Mouse (Mus musculus) liver, embryonic 13.5 days (tissue): ENCODE data around the gene Bhlha9. TPM values are rescaled to one million over a fixed set of nuclear protein-coding genes. Genes with fewer than 3 reads are reported as not detected.
"Not testable (repeated sequence)": the region's sequence is repeated elsewhere in the genome, so short reads cannot be mapped to it uniquely, and the experiment has no call there.

Experiments
- ATAC-seq: fragments of 200-750 bp; cut with Nextera tagmentation; 2 replicates; pipeline ENCODE4 v1.8.0; 2017; ENCODE audit warnings: low read depth, mild to moderate bottlenecking, moderate number of reproducible peaks, moderate library complexity
- DNase-seq: peaks from one replicate; pipeline ENCODE4 v3.0.0; 2022
- H3K27ac ChIP-seq: fragments of 300-500 bp; sonication (generic); 2 replicates; pipeline ENCODE4 v1.5.1; 2015; ENCODE audit warnings: moderate library complexity, mild to moderate bottlenecking, inconsistent platforms
- H3K27me3 ChIP-seq: fragments of 300-500 bp; sonication (generic); 2 replicates; pipeline ENCODE4 v1.6.1; 2015; ENCODE audit warnings: mild to moderate bottlenecking, inconsistent platforms
- H3K36me3 ChIP-seq: fragments of 300-500 bp; sonication (generic); 2 replicates; pipeline ENCODE4 v1.6.1; 2015; ENCODE audit warnings: mild to moderate bottlenecking, inconsistent platforms
- H3K4me1 ChIP-seq: fragments of 300-500 bp; sonication (generic); replicated peaks from 2 replicates; pipeline ENCODE4 v1.6.1; 2015; ENCODE audit warnings: inconsistent platforms
- H3K4me2 ChIP-seq: fragments of 300-500 bp; sonication (generic); 2 replicates; pipeline ENCODE4 v1.6.1; 2015; ENCODE audit warnings: inconsistent platforms, mild to moderate bottlenecking, moderate library complexity
- H3K4me3 ChIP-seq: fragments of 300-500 bp; sonication (generic); replicated peaks from 2 replicates; pipeline ENCODE4 v1.5.1; 2015; ENCODE audit warnings: mild to moderate bottlenecking, inconsistent platforms
- H3K9ac ChIP-seq: fragments of 300-500 bp; sonication (generic); 2 replicates; pipeline ENCODE4 v1.6.1; 2015; ENCODE audit warnings: mild to moderate bottlenecking, inconsistent platforms
- H3K9me3 ChIP-seq: fragments of 300-500 bp; sonication (generic); replicated peaks from 2 replicates; pipeline ENCODE4 v1.6.1; 2016; ENCODE audit warnings: inconsistent platforms
- WGBS: fragments of 180-500 bp; shearing (Covaris S2); methylation state at CpG from one replicate; pipeline ENCODE4 v1.1.7; 2015; ENCODE audit not compliant: insufficient replicate concordance; 5-methylcytosine and 5-hydroxymethylcytosine counted together
- polyA plus RNA-seq: library from polyadenylated mRNA; unstranded; fragments of >200 nt; fragmentation: Nextera tagmentation; extraction: Ambion mirVana; gene quantifications from 2 replicates; pipeline ENCODE4 v1.2.1, GENCODE M21; 2015

Bhlha9 gene
- polyA plus RNA-seq, 1 experiment from 2014 or later, result not detected

GRCm38 (mm10) chr11:76666002-76666649, 6.1 kb upstream of the Bhlha9 start:
- H3K9ac ChIP-seq, result no peak overlapping the region
- peaks cover 75% of the 10 kb centered on the region for H3K27me3 ChIP-seq
- H3K4me1 ChIP-seq, result 0 out of 2 replicates have a peak, but pooled peaks cover 2% of the 10 kb centered on the region
- 8% methylated on average over 35 of the region's 35 CpGs for WGBS
- no peak for DNase-seq
- ATAC-seq, result no peak
- no peaks in the 10 kb centered on the region for H3K9me3 ChIP-seq
- 0 out of 2 replicates have a peak overlapping the region, but pooled peaks have one; percentile 13 for H3K4me3 ChIP-seq
- peak overlapping the region; percentile 33; the same call in 1 of the 2 replicates for H3K4me2 ChIP-seq
- H3K36me3 ChIP-seq, result no peaks in the 10 kb centered on the region
- no peak overlapping the region for H3K27ac ChIP-seq

GRCm38 (mm10) chr11:76667807-76668206, 4.5 kb upstream of the Bhlha9 start:
- 19% methylated on average over 4 of the region's 4 CpGs for WGBS
- no peaks in the 10 kb centered on the region for H3K9me3 ChIP-seq
- DNase-seq, result no peak
- no peak for ATAC-seq
- H3K36me3 ChIP-seq, result no peaks in the 10 kb centered on the region
- no peak overlapping the region for H3K27ac ChIP-seq
- peaks cover 92% of the 10 kb centered on the region for H3K27me3 ChIP-seq
- H3K4me2 ChIP-seq, result no peak overlapping the region
- peaks cover 2% of the 10 kb centered on the region; the same call in 1 of the 2 replicates for H3K4me1 ChIP-seq
- H3K9ac ChIP-seq, result no peak overlapping the region
- no peak overlapping the region for H3K4me3 ChIP-seq

GRCm38 (mm10) chr11:76672561-76673384, 503 bp downstream of the Bhlha9 start:
- H3K27ac ChIP-seq, result no peak overlapping the region
- H3K4me2 ChIP-seq, result peak overlapping the region; percentile 12; the same call in 1 of the 2 replicates
- no peak overlapping the region for H3K9ac ChIP-seq
- H3K27me3 ChIP-seq, result peaks cover 77% of the 10 kb centered on the region
- WGBS, result 4% methylated on average over 64 of the region's 64 CpGs
- 0 out of 2 replicates have a peak overlapping the region, but pooled peaks have one; percentile 2 for H3K4me3 ChIP-seq
- no peak for ATAC-seq
- DNase-seq, result no peak
- no peaks in the 10 kb centered on the region for H3K36me3 ChIP-seq
- H3K4me1 ChIP-seq, result peaks cover 2% of the 10 kb centered on the region; the same call in 1 of the 2 replicates
- no peaks in the 10 kb centered on the region for H3K9me3 ChIP-seq

DNA sequence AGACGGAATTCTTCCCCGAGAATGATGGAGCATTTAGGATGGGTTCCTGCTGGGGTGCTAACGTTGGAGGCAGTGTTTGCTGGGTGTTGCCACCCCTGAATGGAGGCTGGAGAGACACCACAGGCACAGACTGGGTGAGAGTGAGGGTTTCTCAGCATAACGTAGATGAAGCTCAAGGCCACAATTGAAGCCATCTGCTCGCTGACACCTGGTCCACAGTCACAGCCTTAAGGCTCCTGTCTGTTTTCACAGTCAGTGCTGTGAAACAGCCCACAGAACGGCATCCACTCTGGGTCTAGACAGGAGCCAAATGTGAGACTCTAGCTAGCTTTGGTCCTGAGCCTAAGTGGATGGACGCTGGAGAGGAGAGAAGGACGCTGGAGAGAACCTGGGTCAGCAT, 1.9 kb downstream of the Bhlha9 start:
- H3K9ac ChIP-seq, result no peak overlapping the region
- 40% methylated on average over 8 of the region's 8 CpGs for WGBS
- peaks cover 67% of the 10 kb centered on the region for H3K27me3 ChIP-seq

GRCm38 (mm10) chr11:76674704-76675103, 2.4 kb downstream of the Bhlha9 start:
- ATAC-seq (no peak), DNase-seq (no peak)
- H3K9me3 ChIP-seq, result no peaks in the 10 kb centered on the region
- H3K4me1 ChIP-seq, result peaks cover 2% of the 10 kb centered on the region; the same call in 1 of the 2 replicates
- no peak overlapping the region for H3K27ac ChIP-seq
- 35% methylated on average over 4 of the region's 4 CpGs for WGBS
- H3K4me2 ChIP-seq, result no peak overlapping the region
- H3K36me3 ChIP-seq, result no peaks in the 10 kb centered on the region
- H3K4me3 ChIP-seq, result no peak overlapping the region
- H3K27me3 ChIP-seq, result peaks cover 64% of the 10 kb centered on the region
- no peak overlapping the region for H3K9ac ChIP-seq

More for the DNA sequence above, 1.9 kb downstream of the Bhlha9 start:
- no peak overlapping the region for H3K4me2 ChIP-seq
- H3K27ac ChIP-seq, result no peak overlapping the region
- H3K9me3 ChIP-seq, result no peaks in the 10 kb centered on the region
- H3K4me1 ChIP-seq, result peaks cover 2% of the 10 kb centered on the region; the same call in 1 of the 2 replicates
- ATAC-seq (no peak), DNase-seq (no peak)
- H3K4me3 ChIP-seq, result no peak overlapping the region
- no peaks in the 10 kb centered on the region for H3K36me3 ChIP-seq

GRCm38 (mm10) chr11:76679508-76679907, 7.2 kb downstream of the Bhlha9 start, which contains the start of gene Trarg1:
Gene Trarg1 (plus strand): TSS chr11:76679808.
- H3K27ac ChIP-seq, H3K4me1 ChIP-seq, ATAC-seq, DNase-seq, H3K9me3 ChIP-seq, H3K4me3 ChIP-seq, H3K36me3 ChIP-seq, H3K4me2 ChIP-seq, H3K9ac ChIP-seq: not testable (repeated sequence)
- peaks cover 24% of the 10 kb centered on the region for H3K27me3 ChIP-seq
- WGBS, result 31% methylated on average over 8 of the region's 8 CpGs

- Histone ChIP-seq H3K27me3 (no peaks in the 10 kb centered on the region), H3K4me1 (no peaks in the 10 kb centered on the region), H3K9ac (no peak overlapping the region), H3K4me3 (no peak overlapping the region), H3K36me3 (no peaks in the 10 kb centered on the region), H3K4me2 (no peak overlapping the region), H3K9me3 (no peaks in the 10 kb centered on the region), H3K27ac (no peak overlapping the region)
- WGBS, result 57% methylated on average over 2 of the region's 2 CpGs
- DNase-seq (no peak), ATAC-seq (no peak)
Measured at GRCm38 (mm10) chr11:76685604-76686003, 13.3 kb downstream of the Bhlha9 start.

GRCm38 (mm10) chr11:76692096-76692495, 19.8 kb downstream of the Bhlha9 start:
- ATAC-seq, result no peak
- WGBS, result 56% methylated on average over 3 of the region's 3 CpGs

DNA sequence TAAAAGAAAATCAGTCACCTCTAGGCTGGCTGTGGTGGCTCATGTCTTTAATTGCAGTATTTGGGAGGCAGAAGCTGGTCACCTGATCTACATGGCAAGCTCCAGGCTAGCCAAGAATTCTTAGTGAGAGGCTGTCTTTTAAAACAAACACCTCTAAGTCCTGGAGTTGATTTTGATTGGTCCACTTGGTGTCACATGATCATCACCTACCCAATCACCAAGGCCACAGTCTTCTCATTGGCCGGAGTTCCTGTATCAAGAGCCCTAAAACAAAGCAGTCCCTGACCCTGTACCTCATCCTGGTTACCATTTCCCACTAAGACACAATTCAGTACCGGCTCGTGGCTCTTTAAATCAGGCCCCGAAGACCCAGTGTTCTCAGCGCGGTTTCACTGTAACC, 23.5 kb downstream of the Bhlha9 start:
- no peaks in the 10 kb centered on the region for H3K36me3 ChIP-seq
- WGBS, result 56% methylated on average over 6 of the region's 6 CpGs
- no peak overlapping the region for H3K27ac ChIP-seq
- ATAC-seq (no peak), DNase-seq (no peak)
- H3K4me2 ChIP-seq, result no peak overlapping the region
- no peaks in the 10 kb centered on the region for H3K27me3 ChIP-seq
- no peak overlapping the region for H3K4me3 ChIP-seq
- no peaks in the 10 kb centered on the region for H3K9me3 ChIP-seq
- 0 out of 2 replicates have a peak, but pooled peaks cover 2% of the 10 kb centered on the region for H3K4me1 ChIP-seq
- no peak overlapping the region for H3K9ac ChIP-seq

More at GRCm38 (mm10) chr11:76692096-76692495, 19.8 kb downstream of the Bhlha9 start:
- no peaks in the 10 kb centered on the region for H3K9me3 ChIP-seq
- H3K4me3 ChIP-seq, result no peak overlapping the region
- H3K4me2 ChIP-seq, result no peak overlapping the region
- no peaks in the 10 kb centered on the region for H3K27me3 ChIP-seq
- no peak overlapping the region for H3K9ac ChIP-seq
- no peak overlapping the region for H3K27ac ChIP-seq
- DNase-seq, result no peak
- H3K4me1 ChIP-seq, result no peaks in the 10 kb centered on the region
- no peaks in the 10 kb centered on the region for H3K36me3 ChIP-seq

GRCm38 (mm10) chr11:76699626-76700025, 27.4 kb downstream of the Bhlha9 start:
- ATAC-seq (no peak), DNase-seq (no peak)
- H3K4me2 ChIP-seq, result peak overlapping the region; percentile 19
- WGBS, result 48% methylated on average over 8 of the region's 9 CpGs
- H3K36me3 ChIP-seq, result no peaks in the 10 kb centered on the region
- no peaks in the 10 kb centered on the region for H3K27me3 ChIP-seq
- H3K9ac ChIP-seq, result no peak overlapping the region
- no peak overlapping the region for H3K27ac ChIP-seq
- H3K9me3 ChIP-seq, result no peaks in the 10 kb centered on the region
- 0 out of 2 replicates have a peak, but pooled peaks cover 2% of the 10 kb centered on the region for H3K4me1 ChIP-seq
- no peak overlapping the region for H3K4me3 ChIP-seq

DNA sequence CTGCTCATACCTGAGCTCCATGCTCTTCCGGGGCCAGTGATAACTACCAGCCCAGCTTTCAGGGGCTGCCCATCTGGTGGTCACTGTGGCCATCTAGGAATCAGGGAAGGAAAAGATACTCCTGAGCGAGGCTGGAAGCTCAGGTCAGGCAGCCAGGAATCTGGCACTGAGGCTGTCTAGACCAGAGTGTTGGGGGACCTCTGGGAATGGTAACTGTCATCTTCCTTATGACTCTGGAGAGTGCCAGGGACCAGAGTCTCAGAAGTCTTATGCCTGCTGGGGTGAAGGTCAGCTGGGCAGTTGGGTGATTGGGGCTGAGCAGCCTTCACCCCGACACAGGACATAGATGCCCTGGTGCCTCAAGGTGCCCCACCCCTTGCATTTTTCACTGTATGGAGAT, 35.4 kb downstream of the Bhlha9 start:
- H3K27ac ChIP-seq, result no peak overlapping the region
- no peaks in the 10 kb centered on the region for H3K9me3 ChIP-seq
- H3K4me3 ChIP-seq, result no peak overlapping the region
- ATAC-seq (no peak), DNase-seq (no peak)
- WGBS, result 60% methylated on average over 3 of the region's 3 CpGs
- no peaks in the 10 kb centered on the region for H3K36me3 ChIP-seq
- H3K4me1 ChIP-seq, result no peaks in the 10 kb centered on the region
- H3K27me3 ChIP-seq, result no peaks in the 10 kb centered on the region
- H3K9ac ChIP-seq, result no peak overlapping the region
- H3K4me2 ChIP-seq, result no peak overlapping the region
